Mouse (Mus musculus) heart, adult 2 months (tissue): ENCODE data around the gene Steap3. TPM values are rescaled to one million over a fixed set of nuclear protein-coding genes. Genes with fewer than 3 reads are reported as not detected.

Experiments
- DNase-seq, 2 experiments: peaks; one replicate each; pipeline ENCODE4 v3.0.0; 2021
- H3K27ac ChIP-seq: fragments of 200-600 bp; 2 replicates; pipeline ENCODE4 v1.8.1; 2022
- H3K27me3 ChIP-seq: fragments of 200-500 bp; 2 replicates; pipeline ENCODE4 v1.6.1; 2012; ENCODE audit warnings: mild to moderate bottlenecking, low read length, inconsistent platforms, mixed read lengths; ENCODE audit not compliant: control insufficient read depth, insufficient read depth
- H3K36me3 ChIP-seq: fragments of 200-500 bp; 2 replicates; pipeline ENCODE4 v1.6.1; 2012; ENCODE audit warnings: low read length, inconsistent platforms; ENCODE audit not compliant: control insufficient read depth, insufficient read depth
- H3K4me1 ChIP-seq: fragments of 200-500 bp; 2 replicates; pipeline ENCODE4 v1.6.1; 2011; ENCODE audit warnings: low read length; ENCODE audit not compliant: control insufficient read depth, insufficient read depth
- H3K4me3 ChIP-seq: fragments of 200-600 bp; 2 replicates; pipeline ENCODE4 v1.8.1; 2022
- H3K79me2 ChIP-seq: fragments of 200-500 bp; replicated peaks from 2 replicates; pipeline ENCODE4 v1.6.1; 2012; ENCODE audit warnings: mild to moderate bottlenecking, inconsistent platforms, low read length, moderate library complexity, mixed read lengths; ENCODE audit not compliant: control insufficient read depth, insufficient read depth
- H3K9ac ChIP-seq: fragments of 200-500 bp; 2 replicates; pipeline ENCODE4 v1.6.1; 2012; ENCODE audit warnings: low read depth, mild to moderate bottlenecking, control low read depth, inconsistent platforms, low read length, mixed read lengths
- CTCF ChIP-seq: fragments of 200-600 bp; IDR thresholded peaks from 2 replicates; pipeline ENCODE4 v1.8.1; 2022; ENCODE audit warnings: antibody characterized with exemption, mild to moderate bottlenecking, moderate library complexity
- EP300 ChIP-seq: fragments of 200-500 bp; IDR thresholded peaks from 2 replicates; pipeline ENCODE4 v1.6.1; 2011; ENCODE audit warnings: low read depth, low read length, control low read depth; ENCODE audit not compliant: insufficient read depth
- POLR2A ChIP-seq: fragments of 200-500 bp; IDR thresholded peaks from 2 replicates; pipeline ENCODE4 v1.6.1; 2011; ENCODE audit warnings: mild to moderate bottlenecking, low read depth, low read length, control low read depth; ENCODE audit not compliant: insufficient read depth
- WGBS: fragments of 180-500 bp; shearing (Covaris S2); methylation state at CpG from one replicate; pipeline ENCODE4 v1.1.7; 2018; 5-methylcytosine and 5-hydroxymethylcytosine counted together
- intact Hi-C: fragments of 180-260 bp; cut with DNase I; formaldehyde crosslinking; loops from one replicate; pipeline ENCODE4 v1.15.1; 2025
- polyA plus RNA-seq: library from polyadenylated mRNA; depleted of rRNA; stranded (reverse); fragments of >200 nt; gene quantifications from 2 replicates; pipeline ENCODE4 v1.2.3, GENCODE M21; 2012
- total RNA-seq, 2 experiments: library from RNA; stranded (reverse); gene quantifications; 2 replicates each; pipeline ENCODE4 v1.2.3; 2021

The Steap3 gene
- total and polyA plus RNA-seq, 3 experiments, result 25.2 to 54.9 (median 27.9) TPM

- no peaks in the 10 kb centered on the region for H3K27me3 ChIP-seq
- no peak overlapping the region for H3K4me3 ChIP-seq
- peaks cover 2% of the 10 kb centered on the region for H3K4me1 ChIP-seq
- no peak for DNase-seq
- H3K9ac ChIP-seq, result no peak overlapping the region
- no peaks in the 10 kb centered on the region for H3K79me2 ChIP-seq
- intact Hi-C loops, result no loop called here
- H3K27ac ChIP-seq, result no peak overlapping the region
- no peaks in the 10 kb centered on the region for H3K36me3 ChIP-seq
- 69% methylated on average over 4 of the region's 4 CpGs for WGBS
- TF ChIP-seq POLR2A, result no peak
- no peak for TF ChIP-seq EP300
- TF ChIP-seq CTCF, result no peak
Measured at GRCm38 (mm10) chr1:120174991-120175390, 97.5 kb downstream of the Steap3 start.

DNA sequence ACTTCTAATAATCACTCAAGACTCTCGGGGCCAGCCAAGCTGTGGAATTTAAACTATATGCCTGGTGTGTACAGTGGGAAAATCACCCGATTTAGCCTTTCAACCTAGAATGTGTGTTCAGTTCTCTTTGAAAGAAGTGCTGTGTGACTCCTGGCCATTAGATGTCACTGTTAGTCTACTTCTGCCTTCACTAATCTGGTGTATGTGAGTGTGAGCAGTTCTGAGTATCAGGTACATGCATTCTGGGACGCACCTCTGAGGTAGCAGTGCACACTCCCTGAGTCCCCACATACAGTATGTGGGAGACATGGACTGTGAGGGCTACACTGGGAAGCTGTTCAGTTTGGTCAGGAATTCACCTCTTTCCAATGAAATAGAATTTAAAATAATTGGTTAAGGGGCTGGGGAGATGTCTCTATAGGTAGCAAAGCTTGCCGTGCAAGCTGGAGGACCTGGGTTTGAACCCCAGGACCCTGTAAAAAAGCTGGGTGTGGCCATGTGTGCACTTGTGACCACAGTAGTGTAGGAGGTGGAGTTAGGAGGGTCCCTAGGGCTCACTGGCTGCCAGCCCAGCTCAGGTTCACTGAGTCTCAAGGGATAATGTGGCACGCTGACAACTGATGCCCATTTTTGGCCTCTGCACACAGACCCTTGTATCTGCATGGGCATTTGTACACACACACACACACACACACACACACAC lies 100.5 kb downstream of the Steap3 start:
- Histone ChIP-seq H3K4me3 (no peak overlapping the region), H3K79me2 (no peaks in the 10 kb centered on the region), H3K27me3 (no peaks in the 10 kb centered on the region), H3K9ac (no peak overlapping the region), H3K4me1 (peaks cover 2% of the 10 kb centered on the region), H3K36me3 (no peaks in the 10 kb centered on the region), H3K27ac (no peak overlapping the region)
- WGBS, result 52% methylated on average over 5 of the region's 5 CpGs
- DNase-seq, result no peak
- TF ChIP-seq POLR2A, result no peak
- TF ChIP-seq EP300, result no peak
- peak; percentile 83 for TF ChIP-seq CTCF
- intact Hi-C loops, result loop anchor here (2.0 kb wide), 1 partner anchor 379 kb away; no protein-coding TSS in a partner anchor

- H3K4me1 ChIP-seq, result no peaks in the 10 kb centered on the region; the same call in 1 of the 2 replicates
- DNase-seq, result no peak
- TF ChIP-seq POLR2A (no peak), EP300 (no peak), CTCF (no peak)
- WGBS, result 82% methylated on average over 7 of the region's 7 CpGs
- H3K27ac ChIP-seq, result no peak overlapping the region
- no peaks in the 10 kb centered on the region for H3K79me2 ChIP-seq
- H3K36me3 ChIP-seq, result no peaks in the 10 kb centered on the region
- H3K27me3 ChIP-seq, result no peaks in the 10 kb centered on the region
- no peak overlapping the region for H3K4me3 ChIP-seq
- intact Hi-C loops, result loop anchor here (2.0 kb wide), 1 partner anchor 380 kb away; no protein-coding TSS in a partner anchor
- no peak overlapping the region for H3K9ac ChIP-seq
Measured at GRCm38 (mm10) chr1:120170307-120170706, 102.2 kb downstream of the Steap3 start.

DNA sequence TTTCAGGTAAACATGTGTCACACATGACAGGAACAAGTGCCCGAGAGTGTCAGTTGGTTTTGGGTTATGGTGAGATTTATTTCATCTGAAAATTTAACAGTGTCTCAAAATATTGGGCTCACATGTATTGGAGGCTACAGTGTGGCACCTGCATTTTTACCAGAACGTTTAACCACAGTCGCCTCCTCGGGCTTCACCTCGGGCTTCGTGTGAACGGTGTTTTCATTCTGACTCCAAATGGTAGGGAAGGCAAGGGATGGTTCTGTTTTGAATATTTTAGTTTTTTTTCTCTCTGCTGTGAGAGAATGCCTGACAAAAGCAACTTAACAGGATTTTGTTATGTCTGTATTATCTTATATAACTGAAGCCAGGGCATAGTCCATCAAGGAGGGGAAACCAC lies 103.8 kb downstream of the Steap3 start:
- Histone ChIP-seq H3K27ac (no peak overlapping the region), H3K27me3 (no peaks in the 10 kb centered on the region), H3K4me3 (no peak overlapping the region), H3K36me3 (no peaks in the 10 kb centered on the region), H3K4me1 (no peaks in the 10 kb centered on the region), H3K79me2 (no peaks in the 10 kb centered on the region), H3K9ac (no peak overlapping the region)
- intact Hi-C loops, result no loop called here
- 95% methylated on average over 7 of the region's 7 CpGs for WGBS
- TF ChIP-seq CTCF (no peak), EP300 (no peak), POLR2A (no peak)
- no peak for DNase-seq

GRCm38 (mm10) chr1:120168016-120168415 lies 104.5 kb downstream of the Steap3 start:
- Histone ChIP-seq H3K27me3 (no peaks in the 10 kb centered on the region), H3K9ac (no peak overlapping the region), H3K4me3 (no peak overlapping the region), H3K79me2 (no peaks in the 10 kb centered on the region), H3K27ac (no peak overlapping the region), H3K4me1 (no peaks in the 10 kb centered on the region), H3K36me3 (no peaks in the 10 kb centered on the region)
- TF ChIP-seq POLR2A (no peak), CTCF (no peak), EP300 (no peak)
- no peak for DNase-seq
- WGBS, result 63% methylated on average over 4 of the region's 4 CpGs
- intact Hi-C loops, result no loop called here

DNA sequence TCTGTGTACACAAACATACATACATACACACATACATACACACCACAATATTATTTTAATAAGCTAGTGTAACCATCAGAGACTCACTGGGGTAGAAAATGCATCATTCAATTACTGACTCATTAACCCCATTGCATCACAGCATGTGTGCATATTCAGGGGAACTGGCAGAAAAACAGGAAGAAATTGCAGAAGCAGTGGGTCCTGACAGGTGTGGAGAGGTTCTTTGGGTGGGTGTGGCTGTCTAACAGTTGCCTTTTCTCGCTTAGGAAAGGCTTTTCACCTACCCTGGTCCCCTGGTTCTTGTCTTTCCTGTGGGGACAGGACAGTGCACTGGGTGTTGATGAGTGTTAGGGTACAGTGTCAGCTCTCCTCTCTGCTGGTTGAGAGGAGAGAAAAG lies 109.9 kb downstream of the Steap3 start:
- Histone ChIP-seq H3K27ac (no peak overlapping the region), H3K27me3 (no peaks in the 10 kb centered on the region), H3K4me1 (no peaks in the 10 kb centered on the region), H3K79me2 (no peaks in the 10 kb centered on the region), H3K36me3 (no peaks in the 10 kb centered on the region), H3K4me3 (no peak overlapping the region), H3K9ac (no peak overlapping the region)
- DNase-seq, result no peak
- intact Hi-C loops, result no loop called here
- TF ChIP-seq EP300, result no peak
- TF ChIP-seq CTCF, result no peak
- no peak for TF ChIP-seq POLR2A
- WGBS, result 50% methylated on average over 1 of the region's 1 CpGs
